Comparison of ENCODE assay signal across 9 mouse cellular contexts in the genomic region with DNA sequence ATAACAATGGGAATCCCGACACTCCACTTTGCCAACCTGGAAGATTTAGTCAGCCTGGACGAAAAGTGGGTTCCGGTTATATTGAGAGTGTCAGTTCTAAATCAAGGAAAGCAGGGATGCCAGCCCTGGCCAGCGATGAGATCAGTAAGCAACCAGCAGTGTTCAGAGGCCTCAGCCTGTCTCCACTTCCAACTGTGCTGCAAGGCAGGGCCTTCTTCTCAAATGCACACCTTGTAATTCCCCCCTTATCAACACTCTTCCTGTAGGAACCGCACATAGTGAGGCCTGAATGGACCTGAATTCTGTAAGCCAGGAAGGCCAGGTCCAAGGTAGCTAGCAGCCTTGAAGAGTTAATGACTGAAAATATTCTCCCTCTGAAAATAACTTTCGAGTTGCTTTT.
DNase-seq lines count a peak whose midpoint lies in the region; ATAC-seq and TF ChIP-seq lines count a peak whose summit lies in the region.
"Had no signal": no experiment of that assay in that cellular context is flagged by ENCODE, and none has a peak within 500 bp of the region (broad histone marks: within the 10 kb centered on the region; RNA-seq: fewer than 3 reads in every experiment).

No protein-coding gene starts in this region.

- H3K4me3 ChIP-seq in forebrain, postnatal 0 days (ENCODE audit: low read depth, low read length) = no peak overlapping the region
- no peak overlapping the region for H3K4me3 ChIP-seq in forebrain, embryonic 16.5 days (replicated peaks; ENCODE audit: low read length)
- H3K4me3 ChIP-seq in limb, embryonic 12.5 days (replicated peaks) = no peak overlapping the region
- no peak overlapping the region for H3K4me3 ChIP-seq in limb, embryonic 10.5 days
- H3K4me3 ChIP-seq in limb, embryonic 14.5 days (replicated peaks; ENCODE audit: low read length) = no peak overlapping the region

- no peak for DNase-seq in forebrain, postnatal 0 days
- DNase-seq in limb, embryonic 10.5 days (ENCODE audit: low spot score) = no peak
- peak; percentile 40 to 56 for DNase-seq in cerebellum, postnatal 36 days
- DNase-seq in limb, embryonic 14.5 days (ENCODE audit: low spot score) = no peak
- no peak for DNase-seq in embryo, embryonic 10.5 days (ENCODE audit: low spot score)
- no peak for DNase-seq in layer of hippocampus, postnatal 25 days (ENCODE audit: extremely low spot score in 1 of 2, low spot score in 1 of 2)

- H3K36me3 ChIP-seq in forebrain, postnatal 0 days (ENCODE audit: insufficient read depth) = no peaks in the 10 kb centered on the region
- H3K36me3 ChIP-seq in forebrain, embryonic 16.5 days (ENCODE audit: control insufficient read depth, insufficient read depth) = no peaks in the 10 kb centered on the region
- H3K36me3 ChIP-seq in limb, embryonic 12.5 days = no peaks in the 10 kb centered on the region
- no peaks in the 10 kb centered on the region for H3K36me3 ChIP-seq in limb, embryonic 10.5 days
- no peaks in the 10 kb centered on the region for H3K36me3 ChIP-seq in limb, embryonic 14.5 days (ENCODE audit: control insufficient read depth, insufficient read depth, low read length)

- no peak for TF ChIP-seq POLR2A in limb, embryonic 14.5 days (IDR thresholded peaks at IDR 0.05; ENCODE audit: borderline replicate concordance, extremely low read depth, insufficient read depth, insufficient read length)

- H3K9ac ChIP-seq in forebrain, postnatal 0 days = no peak overlapping the region
- H3K9ac ChIP-seq in forebrain, embryonic 16.5 days (replicated peaks; ENCODE audit: low read depth, low read length) = no peak overlapping the region
- no peak overlapping the region; the same call in 1 of the 2 replicates for H3K9ac ChIP-seq in limb, embryonic 12.5 days (replicated peaks)
- no peak overlapping the region for H3K9ac ChIP-seq in limb, embryonic 14.5 days (ENCODE audit: low read depth, low read length, severe bottlenecking)

- 0 out of 2 replicates have a peak overlapping the region, but pooled peaks have one; percentile 24 for H3K27ac ChIP-seq in forebrain, postnatal 0 days (ENCODE audit: low read depth, low read length)
- H3K27ac ChIP-seq in forebrain, embryonic 16.5 days (ENCODE audit: low read length) = no peak overlapping the region
- peak overlapping the region; percentile 64 for H3K27ac ChIP-seq in limb, embryonic 12.5 days
- H3K27ac ChIP-seq in limb, embryonic 10.5 days = no peak overlapping the region
- H3K27ac ChIP-seq in limb, embryonic 14.5 days (replicated peaks; ENCODE audit: low read depth, low read length) = 0 out of 2 replicates have a peak overlapping the region, but pooled peaks have one; percentile 52

- 48% methylated on average over 6 of the region's 6 CpGs for whole genome bisulfite sequencing in forebrain, postnatal 0 days
- WGBS in forebrain, embryonic 16.5 days = 55% methylated on average over 6 of the region's 6 CpGs
- 78% methylated on average over 6 of the region's 6 CpGs for WGBS in limb, embryonic 12.5 days
- WGBS in limb, embryonic 10.5 days = 89% methylated on average over 6 of the region's 6 CpGs
- 73% methylated on average over 6 of the region's 6 CpGs for WGBS in limb, embryonic 14.5 days

- ATAC-seq in forebrain, postnatal 0 days = no peak
- no peak for ATAC-seq in forebrain, embryonic 16.5 days
- no peak for ATAC-seq in limb, embryonic 12.5 days (ENCODE audit: insufficient number of reproducible peaks, insufficient read depth, low FRiP score, low TSS enrichment, low read depth)
- no peak for ATAC-seq in limb, embryonic 14.5 days (ENCODE audit: low FRiP score, low read depth)

- no peak for TF ChIP-seq CTCF in forebrain, postnatal 0 days (IDR thresholded peaks at IDR 0.05; ENCODE audit: low read depth)

- H3K4me1 ChIP-seq in forebrain, postnatal 0 days (ENCODE audit: insufficient read depth) = peaks cover 33% of the 10 kb centered on the region
- H3K4me1 ChIP-seq in forebrain, embryonic 16.5 days (replicated peaks; ENCODE audit: control insufficient read depth, insufficient read depth, low read length) = peaks cover 58% of the 10 kb centered on the region
- peaks cover 52% of the 10 kb centered on the region for H3K4me1 ChIP-seq in limb, embryonic 12.5 days (replicated peaks)
- H3K4me1 ChIP-seq in limb, embryonic 10.5 days = peaks cover 38% of the 10 kb centered on the region
- peaks cover 51% of the 10 kb centered on the region for H3K4me1 ChIP-seq in limb, embryonic 14.5 days (ENCODE audit: control insufficient read depth, insufficient read depth, low read length)

- no peak overlapping the region for H3K4me2 ChIP-seq in forebrain, postnatal 0 days (ENCODE audit: low read depth)
- no peak overlapping the region for H3K4me2 ChIP-seq in forebrain, embryonic 16.5 days (ENCODE audit: low read length)
- no peak overlapping the region for H3K4me2 ChIP-seq in limb, embryonic 12.5 days
- no peak overlapping the region for H3K4me2 ChIP-seq in limb, embryonic 14.5 days (replicated peaks; ENCODE audit: low read depth, low read length, severe bottlenecking)
- H3K4me2 ChIP-seq: midbrain, embryonic 11.5 days had no signal

- no peaks in the 10 kb centered on the region for H3K27me3 ChIP-seq in forebrain, postnatal 0 days (ENCODE audit: insufficient read depth, low read length)
- no peaks in the 10 kb centered on the region for H3K27me3 ChIP-seq in forebrain, embryonic 16.5 days (replicated peaks; ENCODE audit: control insufficient read depth, insufficient read depth, low read length)
- H3K27me3 ChIP-seq in limb, embryonic 12.5 days = no peaks in the 10 kb centered on the region
- no peaks in the 10 kb centered on the region for H3K27me3 ChIP-seq in limb, embryonic 10.5 days (ENCODE audit: low read depth, poor library complexity, severe bottlenecking)
- no peaks in the 10 kb centered on the region for H3K27me3 ChIP-seq in limb, embryonic 14.5 days (ENCODE audit: control insufficient read depth, insufficient read depth, low read length)

- H3K9me3 ChIP-seq in forebrain, postnatal 0 days (ENCODE audit: low read length) = no peaks in the 10 kb centered on the region
- no peaks in the 10 kb centered on the region for H3K9me3 ChIP-seq in forebrain, embryonic 16.5 days (ENCODE audit: control insufficient read depth, low read length)
- no peaks in the 10 kb centered on the region for H3K9me3 ChIP-seq in limb, embryonic 12.5 days
- no peaks in the 10 kb centered on the region for H3K9me3 ChIP-seq in limb, embryonic 10.5 days (replicated peaks)
- no peaks in the 10 kb centered on the region for H3K9me3 ChIP-seq in limb, embryonic 14.5 days (ENCODE audit: control insufficient read depth, low read length)

Comparison
In these comparisons a context has a peak if more than half of its experiments do, and no peak if none do; other contexts are left out.
1. H3K27ac ChIP-seq: peak in forebrain, postnatal 0 days (single experiment), limb, embryonic 12.5 days (single experiment) and limb, embryonic 14.5 days (single experiment); none in forebrain, embryonic 16.5 days (single experiment) and limb, embryonic 10.5 days (single experiment).
2. DNase-seq: peak in cerebellum, postnatal 36 days (2 of 2); none in forebrain, postnatal 0 days (single experiment), limb, embryonic 10.5 days (single experiment), limb, embryonic 14.5 days (single experiment), embryo, embryonic 10.5 days (single experiment) and layer of hippocampus, postnatal 25 days (0 of 2).